Mouse (Mus musculus): Measurements from ENCODE around the gene Amotl1. TPM values are rescaled to one million over a fixed set of nuclear protein-coding genes. Genes with fewer than 3 reads are reported as not detected.

The Amotl1 gene
- total RNA-seq, 2 experiments from 2014 or later, result 330 to 339 TPM

Other genes starting within 250 kb of the Amotl1 start
- not detected for gene Kdm4d, start 144.6 kb downstream of the Amotl1 start, total RNA-seq (2021)
- gene Cwc15, start 144.4 kb downstream of the Amotl1 start, total RNA-seq (2021), result 100 to 1,000 TPM; 105 to 113 TPM
- gene Piwil4, start 95.7 kb upstream of the Amotl1 start, total RNA-seq (2021), result not detected
- under 1 TPM; 0.11 to 0.21 TPM for gene Fut4, start 107.3 kb upstream of the Amotl1 start, total RNA-seq (2021)
- gene 1700012B09Rik, start 126.0 kb upstream of the Amotl1 start, total RNA-seq (2021), result not detected
- gene Mre11a, start 139.6 kb upstream of the Amotl1 start, total RNA-seq (2021), result 10 to 100 TPM in 1 of 2 experiments, 1 to 10 TPM in 1; 9.2 to 12.7 TPM
- gene Ankrd49, start 139.8 kb upstream of the Amotl1 start, total RNA-seq (2021), result 1 to 10 TPM; 7.4 to 7.6 TPM
- gene Gpr83, start 215.2 kb upstream of the Amotl1 start, total RNA-seq (2021), result not detected

Data from gastrocnemius, adult 18-20 months (tissue).